Mouse (Mus musculus): Measurements from ENCODE around the gene Ptprs.

Ptprs gene

GRCm38 (mm10) chr17:56510970-56511706 is 34.9 kb upstream of the Ptprs start:
- peaks cover 70% of the 10 kb centered on the region for H3K4me1 ChIP-seq (replicated peaks; ENCODE audit: low read depth, low read length)
- TF ChIP-seq POU5F1 (IDR thresholded peaks at IDR 0.05; ENCODE audit: borderline replicate concordance, low read length) (no peak), CTCF (conservative IDR thresholded peaks at IDR 0.05; ENCODE audit: low read length) (no peak), NANOG (IDR thresholded peaks at IDR 0.05; ENCODE audit: borderline replicate concordance, low read length) (no peak)

GRCm38 (mm10) chr17:56510473-56510969 is 34.2 kb upstream of the Ptprs start:
- TF ChIP-seq CTCF (conservative IDR thresholded peaks at IDR 0.05; ENCODE audit: low read length): no peak
- TF ChIP-seq POU5F1 (IDR thresholded peaks at IDR 0.05; ENCODE audit: borderline replicate concordance, low read length): no peak
- TF ChIP-seq NANOG (IDR thresholded peaks at IDR 0.05; ENCODE audit: borderline replicate concordance, low read length): no peak
- Histone ChIP-seq H3K9me3 (ENCODE audit: low read length) (no peaks in the 10 kb centered on the region), H3K4me1 (replicated peaks; ENCODE audit: low read depth, low read length) (peaks cover 70% of the 10 kb centered on the region), H3K4me3 (replicated peaks; ENCODE audit: low read length) (peak overlapping the region; percentile 75), H3K27me3 (ENCODE audit: insufficient read depth, low read length) (peaks cover 68% of the 10 kb centered on the region), H3K36me3 (ENCODE audit: insufficient read depth, low read length) (no peaks in the 10 kb centered on the region)

More at GRCm38 (mm10) chr17:56510970-56511706, 34.9 kb upstream of the Ptprs start:
- peaks cover 68% of the 10 kb centered on the region for H3K27me3 ChIP-seq (ENCODE audit: insufficient read depth, low read length)
- no peaks in the 10 kb centered on the region for H3K36me3 ChIP-seq (ENCODE audit: insufficient read depth, low read length)
- H3K4me3 ChIP-seq (replicated peaks; ENCODE audit: low read length): peak overlapping the region; percentile 75
- H3K9me3 ChIP-seq (ENCODE audit: low read length): no peaks in the 10 kb centered on the region

GRCm38 (mm10) chr17:56509707-56510472 is 33.6 kb upstream of the Ptprs start:
- Histone ChIP-seq H3K27me3 (ENCODE audit: insufficient read depth, low read length) (peaks cover 62% of the 10 kb centered on the region), H3K4me1 (replicated peaks; ENCODE audit: low read depth, low read length) (peaks cover 69% of the 10 kb centered on the region), H3K4me3 (replicated peaks; ENCODE audit: low read length) (peak overlapping the region; percentile 75), H3K9me3 (ENCODE audit: low read length) (no peaks in the 10 kb centered on the region), H3K36me3 (ENCODE audit: insufficient read depth, low read length) (no peaks in the 10 kb centered on the region)
- no peak for TF ChIP-seq CTCF (conservative IDR thresholded peaks at IDR 0.05; ENCODE audit: low read length)

- no peaks in the 10 kb centered on the region for H3K36me3 ChIP-seq (ENCODE audit: insufficient read depth, low read length)
- TF ChIP-seq CTCF (conservative IDR thresholded peaks at IDR 0.05; ENCODE audit: low read length) (no peak), NANOG (IDR thresholded peaks at IDR 0.05; ENCODE audit: borderline replicate concordance, low read length) (no peak), POU5F1 (IDR thresholded peaks at IDR 0.05; ENCODE audit: borderline replicate concordance, low read length) (no peak)
- peaks cover 54% of the 10 kb centered on the region for H3K27me3 ChIP-seq (ENCODE audit: insufficient read depth, low read length)
- no peak overlapping the region for H3K4me3 ChIP-seq (replicated peaks; ENCODE audit: low read length)
- no peaks in the 10 kb centered on the region for H3K9me3 ChIP-seq (ENCODE audit: low read length)
- H3K4me1 ChIP-seq (replicated peaks; ENCODE audit: low read depth, low read length): peaks cover 67% of the 10 kb centered on the region
These were observed 32.8 kb upstream of the Ptprs start for GRCm38 (mm10) chr17:56509021-56509640.

- no peaks in the 10 kb centered on the region for H3K36me3 ChIP-seq (ENCODE audit: insufficient read depth, low read length)
- TF ChIP-seq NANOG (IDR thresholded peaks at IDR 0.05; ENCODE audit: borderline replicate concordance, low read length): no peak
- no peak for TF ChIP-seq CTCF (conservative IDR thresholded peaks at IDR 0.05; ENCODE audit: low read length)
- TF ChIP-seq POU5F1 (IDR thresholded peaks at IDR 0.05; ENCODE audit: borderline replicate concordance, low read length): no peak
- H3K4me1 ChIP-seq (replicated peaks; ENCODE audit: low read depth, low read length): peaks cover 68% of the 10 kb centered on the region
- H3K4me3 ChIP-seq (replicated peaks; ENCODE audit: low read length): peak overlapping the region; percentile 88
- no peaks in the 10 kb centered on the region for H3K9me3 ChIP-seq (ENCODE audit: low read length)
- peaks cover 40% of the 10 kb centered on the region for H3K27me3 ChIP-seq (ENCODE audit: insufficient read depth, low read length)
These were observed 31.1 kb upstream of the Ptprs start for GRCm38 (mm10) chr17:56507161-56508068.

- Histone ChIP-seq H3K4me3 (replicated peaks; ENCODE audit: low read length) (peak overlapping the region; percentile 88), H3K9me3 (ENCODE audit: low read length) (no peaks in the 10 kb centered on the region), H3K36me3 (ENCODE audit: insufficient read depth, low read length) (no peaks in the 10 kb centered on the region), H3K27me3 (ENCODE audit: insufficient read depth, low read length) (peaks cover 36% of the 10 kb centered on the region), H3K4me1 (replicated peaks; ENCODE audit: low read depth, low read length) (peaks cover 60% of the 10 kb centered on the region)
- no peak for TF ChIP-seq POU5F1 (IDR thresholded peaks at IDR 0.05; ENCODE audit: borderline replicate concordance, low read length)
- no peak for TF ChIP-seq CTCF (conservative IDR thresholded peaks at IDR 0.05; ENCODE audit: low read length)
- TF ChIP-seq NANOG (IDR thresholded peaks at IDR 0.05; ENCODE audit: borderline replicate concordance, low read length): no peak
These were observed 30.3 kb upstream of the Ptprs start for GRCm38 (mm10) chr17:56506417-56507065.

GRCm38 (mm10) chr17:56505401-56505800 is 29.1 kb upstream of the Ptprs start:
- Histone ChIP-seq H3K4me1 (replicated peaks; ENCODE audit: low read depth, low read length) (peaks cover 49% of the 10 kb centered on the region), H3K4me3 (replicated peaks; ENCODE audit: low read length) (no peak overlapping the region), H3K9me3 (ENCODE audit: low read length) (no peaks in the 10 kb centered on the region), H3K36me3 (ENCODE audit: insufficient read depth, low read length) (no peaks in the 10 kb centered on the region), H3K27me3 (ENCODE audit: insufficient read depth, low read length) (peaks cover 35% of the 10 kb centered on the region)
- no peak for TF ChIP-seq CTCF (conservative IDR thresholded peaks at IDR 0.05; ENCODE audit: low read length)
- TF ChIP-seq POU5F1 (IDR thresholded peaks at IDR 0.05; ENCODE audit: borderline replicate concordance, low read length): no peak
- no peak for TF ChIP-seq NANOG (IDR thresholded peaks at IDR 0.05; ENCODE audit: borderline replicate concordance, low read length)
